Mouse (Mus musculus) bone marrow macrophage, adult 2 months (primary cell): ENCODE measurements at regions not wholly inside any gene's neighbourhood (a gene's known extent, or its start where the extent isn't known, plus 50 kb on each side); places are given as distances from the start of the nearest gene placed in this dataset.

Experiments used
- CTCF ChIP-seq: IDR thresholded peaks from 2 replicates; pipeline ENCODE4 v1.5.1; 2012; ENCODE audit warnings: low read depth, mild to moderate bottlenecking, low read length, moderate library complexity
- POLR2A ChIP-seq: IDR thresholded peaks from 2 replicates; pipeline ENCODE4 v1.6.1; 2012; ENCODE audit warnings: mild to moderate bottlenecking, low read depth, low read length, borderline replicate concordance

GRCm38 (mm10) chr13:85479405-85479804 lies 190.5 kb upstream of the Rasa1 start:
- TF ChIP-seq CTCF, result no peak
- no peak for TF ChIP-seq POLR2A
